Mouse (Mus musculus) myocyte (in vitro differentiated cells): Measurements from ENCODE around the gene Taz. TPM values are rescaled to one million over a fixed set of nuclear protein-coding genes. Genes with fewer than 3 reads are reported as not detected.
A peak's percentile ranks its signal among the peaks of the same experiment; 100 is the strongest.

Experiments used
- H3K27me3 ChIP-seq: one replicate; pipeline ENCODE4 v1.6.1; 2011; ENCODE audit not compliant: control insufficient read depth, insufficient read depth, insufficient read length
- H3K36me3 ChIP-seq: one replicate; pipeline ENCODE4 v1.6.1; 2011; ENCODE audit not compliant: control insufficient read depth, insufficient read depth
- H3K4me2 ChIP-seq: one replicate; pipeline ENCODE4 v1.6.1; 2011; ENCODE audit warnings: low read depth, control low read depth
- H3K4me3 ChIP-seq: one replicate; pipeline ENCODE4 v1.5.1; 2011; ENCODE audit warnings: mild to moderate bottlenecking, control low read depth, moderate library complexity
- H3K79me2 ChIP-seq: one replicate; pipeline ENCODE4 v1.6.1; 2011; ENCODE audit not compliant: control insufficient read depth, insufficient read depth
- H3ac ChIP-seq: one replicate; pipeline ENCODE4 v1.6.1; 2011; ENCODE audit not compliant: control insufficient read depth, insufficient read length
- CEBPB ChIP-seq: IDR thresholded peaks from 2 replicates; pipeline ENCODE4 v1.6.1; 2011; ENCODE audit warnings: mild to moderate bottlenecking, moderate library complexity; ENCODE audit not compliant: poor library complexity, insufficient read depth, severe bottlenecking
- E2F4 ChIP-seq: IDR thresholded peaks from one replicate; pipeline ENCODE4 v1.6.1; 2011; ENCODE audit warnings: mild to moderate bottlenecking, control low read depth, moderate library complexity; ENCODE audit not compliant: insufficient read depth
- MAX ChIP-seq: IDR thresholded peaks from one replicate; pipeline ENCODE4 v1.6.1; 2011; ENCODE audit warnings: low read depth, mild to moderate bottlenecking, control low read depth
- MYOD1 ChIP-seq, 3 experiments: IDR thresholded peaks; one replicate each; pipeline ENCODE4 v1.6.1; 2011; ENCODE audit warnings: control low read depth in 2 of 3, low read depth in 2 of 3, mild to moderate bottlenecking in 2 of 3, moderate library complexity in 1 of 3; ENCODE audit not compliant: insufficient read length in 2 of 3, control insufficient read depth in 1 of 3
- MYOG ChIP-seq, 3 experiments: IDR thresholded peaks; one replicate each; pipeline ENCODE4 v1.6.1; 2011; ENCODE audit warnings: control low read depth in 2 of 3, low read depth in 2 of 3, mild to moderate bottlenecking in 2 of 3; ENCODE audit not compliant: insufficient read length in 2 of 3, control insufficient read depth in 1 of 3, insufficient read depth in 1 of 3
- POLR2A ChIP-seq: IDR thresholded peaks from one replicate; pipeline ENCODE4 v1.6.1; 2011; ENCODE audit warnings: low read depth, mild to moderate bottlenecking, control low read depth, moderate library complexity; ENCODE audit not compliant: insufficient read length
- POLR2AphosphoS2 ChIP-seq: IDR thresholded peaks from one replicate; pipeline ENCODE4 v1.6.1; 2011; ENCODE audit warnings: low read depth, control low read depth; ENCODE audit not compliant: insufficient read length
- REST ChIP-seq: IDR thresholded peaks from one replicate; pipeline ENCODE4 v1.6.1; 2011; ENCODE audit warnings: mild to moderate bottlenecking, control low read depth, moderate library complexity; ENCODE audit not compliant: insufficient read depth, insufficient read length
- SRF ChIP-seq: IDR thresholded peaks from one replicate; pipeline ENCODE4 v1.6.1; 2011; ENCODE audit warnings: low read depth; ENCODE audit not compliant: control insufficient read depth, insufficient read length
- TCF12 ChIP-seq: IDR thresholded peaks from one replicate; pipeline ENCODE4 v1.6.1; 2011; ENCODE audit warnings: mild to moderate bottlenecking, control low read depth; ENCODE audit not compliant: poor library complexity, insufficient read depth, severe bottlenecking
- TCF3 ChIP-seq: IDR thresholded peaks from one replicate; pipeline ENCODE4 v1.6.1; 2011; ENCODE audit warnings: low read depth, control low read depth; ENCODE audit not compliant: insufficient read length
- USF1 ChIP-seq: IDR thresholded peaks from one replicate; pipeline ENCODE4 v1.6.1; 2011; ENCODE audit warnings: low read depth, mild to moderate bottlenecking, control low read depth, moderate library complexity
- polyA plus RNA-seq: library from polyadenylated mRNA; unstranded; fragments of >200 nt; fragmentation: generic; extraction: Trizol; gene quantifications from one replicate; pipeline ENCODE4 v1.2.1, GENCODE M21; 2012; ENCODE audit warnings: missing spikeins

Taz gene
- polyA plus RNA-seq, 1 experiment = 28.2 TPM

DNA sequence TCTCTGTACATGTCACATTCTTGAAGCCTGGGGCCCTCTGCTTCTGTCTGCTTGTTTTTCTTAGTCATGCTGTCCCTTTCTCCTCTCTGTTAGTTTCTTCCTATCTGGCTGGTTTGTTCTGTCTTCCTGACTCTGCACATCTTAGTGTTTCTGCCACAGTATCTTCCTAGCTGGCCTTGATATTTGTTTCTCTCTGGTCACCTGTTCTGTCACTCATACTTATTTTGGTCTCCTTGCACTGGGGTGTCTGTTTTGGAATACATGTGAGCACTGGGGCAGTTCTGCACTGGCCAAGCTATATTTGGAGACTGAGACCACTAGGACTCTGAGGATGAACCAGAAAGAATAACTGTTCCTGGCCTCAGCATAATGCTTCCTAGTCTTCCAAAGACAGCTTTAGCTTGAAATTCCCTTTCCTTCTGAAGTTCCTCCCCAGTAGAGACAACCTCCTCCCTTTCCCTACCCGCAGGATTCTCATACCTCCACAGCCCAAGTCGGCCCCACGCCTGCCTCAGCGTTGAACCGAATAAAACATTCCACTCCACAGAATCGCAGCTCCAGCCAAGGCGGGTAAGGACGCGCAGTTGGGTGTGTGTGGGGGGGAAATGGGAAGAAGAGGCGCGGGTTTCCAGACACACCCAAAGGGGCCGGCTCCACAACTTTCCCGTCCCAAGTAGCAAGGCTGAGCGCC lies 526 bp upstream of the Taz start:
- Histone ChIP-seq H3K27me3 (no peaks in the 10 kb centered on the region), H3ac (no peak overlapping the region)
- TF ChIP-seq POLR2A = no peak
- peak; percentile 55 for TF ChIP-seq POLR2AphosphoS2
- no peak for TF ChIP-seq TCF3
- no peak for TF ChIP-seq TCF12
- no peak for TF ChIP-seq MAX
- TF ChIP-seq REST = no peak
- TF ChIP-seq SRF = no peak
- no peak for TF ChIP-seq CEBPB
- TF ChIP-seq MYOG (IDR thresholded peaks at IDR 0.05; ENCODE audit: control insufficient read depth in 1 of 3, insufficient read depth in 1 of 3, insufficient read length in 2 of 3, low read depth in 2 of 3) = peak in 1 of 3 experiments; percentile 12
- TF ChIP-seq USF1 = no peak
- TF ChIP-seq MYOD1 (IDR thresholded peaks at IDR 0.05; ENCODE audit: control insufficient read depth in 1 of 3, insufficient read length in 2 of 3, low read depth in 2 of 3) = peak; percentile 62 to 85 (median 77)

DNA sequence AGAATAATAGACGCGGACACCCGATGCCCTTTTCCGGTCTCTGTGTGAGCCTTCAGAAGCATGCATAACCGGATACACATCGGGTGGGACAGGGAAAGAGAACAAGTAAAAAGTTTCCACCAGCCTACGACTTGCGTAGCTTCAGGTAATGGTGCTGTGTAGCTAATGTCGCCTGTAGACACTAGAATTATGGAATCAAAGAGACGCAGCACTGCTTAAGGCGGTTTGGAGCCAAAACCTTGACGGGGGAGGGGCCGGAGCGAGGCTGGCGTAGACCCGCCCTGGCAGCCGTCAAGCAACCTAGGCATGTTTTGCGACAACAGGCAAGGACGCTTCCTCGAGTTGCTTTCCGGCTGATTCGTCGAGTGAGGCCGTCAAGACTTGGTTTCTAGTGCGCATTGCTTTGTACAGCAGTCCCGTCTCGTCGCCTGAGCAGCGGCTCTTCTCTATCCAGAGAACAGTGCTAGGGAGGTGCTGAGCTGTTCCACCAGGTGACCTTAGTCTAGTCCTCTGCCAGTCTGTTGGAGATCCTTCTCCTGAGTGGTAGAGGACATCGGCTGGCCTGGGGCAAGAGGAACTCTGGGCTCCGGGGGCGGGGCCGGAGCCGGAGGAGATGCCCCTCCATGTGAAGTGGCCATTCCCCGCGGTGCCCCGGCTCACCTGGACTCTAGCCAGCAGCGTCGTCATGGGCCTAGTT lies 831 bp downstream of the Taz start:
- Histone ChIP-seq H3K79me2 (peaks cover 14% of the 10 kb centered on the region), H3K4me3 (peak overlapping the region; percentile 67), H3K36me3 (no peaks in the 10 kb centered on the region), H3K4me2 (peak overlapping the region; percentile 81), H3ac (peak overlapping the region; percentile 54), H3K27me3 (no peaks in the 10 kb centered on the region)
- TF ChIP-seq POLR2AphosphoS2 = peak; percentile 93
- TF ChIP-seq CEBPB = no peak
- peak; percentile 87 for TF ChIP-seq POLR2A

More for the DNA sequence above, 526 bp upstream of the Taz start:
- peaks cover 14% of the 10 kb centered on the region for H3K79me2 ChIP-seq
- H3K4me2 ChIP-seq = peak overlapping the region; percentile 79
- H3K36me3 ChIP-seq = no peaks in the 10 kb centered on the region
- peak overlapping the region; percentile 67 for H3K4me3 ChIP-seq

DNA sequence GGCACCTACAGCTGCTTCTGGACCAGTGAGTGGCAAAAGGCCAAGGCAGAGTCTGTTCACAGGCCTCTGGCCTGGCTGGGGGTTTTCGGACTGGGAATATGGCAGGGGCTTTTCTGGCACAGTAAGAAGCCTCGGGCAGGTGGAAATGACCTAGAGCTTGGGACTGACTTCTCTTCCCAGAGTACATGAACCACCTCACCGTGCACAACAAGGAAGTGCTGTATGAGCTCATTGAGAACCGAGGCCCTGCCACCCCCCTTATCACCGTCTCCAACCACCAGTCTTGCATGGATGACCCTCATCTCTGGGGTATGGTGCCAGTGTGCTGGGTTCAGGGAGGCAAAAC lies 1.4 kb downstream of the Taz start:
- Histone ChIP-seq H3K27me3 (no peaks in the 10 kb centered on the region), H3ac (peak overlapping the region; percentile 54), H3K4me2 (peak overlapping the region; percentile 81), H3K79me2 (peaks cover 14% of the 10 kb centered on the region), H3K4me3 (peak overlapping the region; percentile 67), H3K36me3 (peaks cover 2% of the 10 kb centered on the region)
- TF ChIP-seq POLR2A (no peak), POLR2AphosphoS2 (no peak), CEBPB (no peak), MAX (no peak), SRF (no peak), E2F4 (no peak), TCF3 (no peak), REST (no peak), MYOG (IDR thresholded peaks at IDR 0.05; ENCODE audit: control insufficient read depth in 1 of 3, insufficient read depth in 1 of 3, insufficient read length in 2 of 3, low read depth in 2 of 3) (no peak), TCF12 (no peak), MYOD1 (IDR thresholded peaks at IDR 0.05; ENCODE audit: control insufficient read depth in 1 of 3, insufficient read length in 2 of 3, low read depth in 2 of 3) (no peak), USF1 (no peak)

DNA sequence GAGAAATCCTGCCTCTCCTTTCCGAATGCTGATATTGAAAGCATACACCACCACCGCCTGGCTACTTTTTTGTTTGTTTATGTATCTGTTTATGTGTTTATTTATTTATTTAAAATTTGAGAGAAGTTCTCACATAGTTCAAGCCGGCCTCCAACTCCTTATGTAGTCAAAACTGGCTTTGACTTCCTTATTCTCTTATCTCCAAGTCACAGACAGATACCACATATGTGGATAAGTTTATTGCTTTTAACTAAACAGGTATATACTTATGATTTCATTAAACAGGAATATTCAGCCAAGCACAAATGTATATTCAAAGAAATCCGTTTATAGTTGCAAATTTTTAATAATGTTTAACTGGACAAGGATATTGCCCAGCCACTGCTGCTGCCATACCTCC lies 11.7 kb downstream of the Taz start:
- Histone ChIP-seq H3K79me2 (peaks cover 8% of the 10 kb centered on the region), H3K4me2 (no peak overlapping the region), H3K27me3 (no peaks in the 10 kb centered on the region), H3K36me3 (no peaks in the 10 kb centered on the region), H3ac (no peak overlapping the region), H3K4me3 (no peak overlapping the region)
- TF ChIP-seq MAX = no peak
- TF ChIP-seq E2F4 = no peak
- no peak for TF ChIP-seq REST
- no peak for TF ChIP-seq SRF
- no peak for TF ChIP-seq TCF3
- TF ChIP-seq TCF12 = no peak
- no peak for TF ChIP-seq POLR2AphosphoS2
- no peak for TF ChIP-seq MYOG (IDR thresholded peaks at IDR 0.05; ENCODE audit: control insufficient read depth in 1 of 3, insufficient read depth in 1 of 3, insufficient read length in 2 of 3, low read depth in 2 of 3)
- no peak for TF ChIP-seq CEBPB
- TF ChIP-seq POLR2A = no peak
- no peak for TF ChIP-seq USF1
- no peak for TF ChIP-seq MYOD1 (IDR thresholded peaks at IDR 0.05; ENCODE audit: control insufficient read depth in 1 of 3, insufficient read length in 2 of 3, low read depth in 2 of 3)
